In the genomic region with DNA sequence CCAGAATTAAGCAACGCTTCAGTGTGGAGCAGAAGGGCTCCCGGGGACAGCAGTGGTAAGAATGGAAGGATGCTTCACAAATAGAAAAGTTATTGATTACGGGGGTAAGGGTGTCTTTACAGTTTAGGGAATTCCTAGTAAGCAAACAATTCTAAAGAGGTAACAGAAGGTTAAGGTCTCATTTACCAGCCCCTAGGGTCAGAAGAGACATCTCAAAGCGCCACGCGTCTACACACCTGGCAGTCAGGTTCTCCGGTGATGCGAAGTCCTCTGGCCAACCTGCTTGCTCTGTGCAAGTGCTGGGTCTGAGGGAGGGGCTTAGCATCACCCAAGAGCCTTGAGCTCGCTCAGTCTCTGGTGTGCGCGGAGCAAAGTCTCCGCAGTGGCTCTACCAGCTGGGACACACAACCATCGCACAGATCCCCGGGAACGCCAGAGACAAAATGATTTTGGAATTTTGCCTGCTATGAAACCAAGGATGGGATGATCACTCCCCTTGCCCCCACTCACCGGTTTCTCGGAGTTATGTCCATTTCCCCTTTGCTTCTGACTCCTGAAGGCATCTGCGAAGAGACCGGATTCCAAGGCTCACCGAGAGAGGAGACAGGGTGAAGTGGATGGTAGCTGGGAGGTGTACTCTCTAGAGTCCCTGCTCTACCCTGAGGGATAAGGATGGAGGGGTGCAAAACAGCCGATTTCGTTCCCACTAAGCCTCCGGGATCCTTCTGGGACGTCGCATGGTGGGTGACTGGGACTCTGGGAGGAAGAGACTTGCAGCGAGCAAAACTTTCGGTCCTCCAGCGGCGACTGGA, we compare ENCODE assay signal across 8 mouse cellular contexts. TPM values are rescaled to one million over a fixed set of nuclear protein-coding genes. Genes with fewer than 3 reads are reported as not detected.
DNase-seq lines count a peak whose midpoint lies in the region; ATAC-seq and TF ChIP-seq lines count a peak whose summit lies in the region.

No protein-coding gene starts in this region.

- WGBS in heart, adult 2 months = 10% methylated on average over 29 of the region's 29 CpGs
- 6% methylated on average over 29 of the region's 29 CpGs for WGBS in embryonic facial prominence, embryonic 10.5 days
- WGBS in hindbrain, embryonic 14.5 days = 5% methylated on average over 29 of the region's 29 CpGs

- no peaks in the 10 kb centered on the region for H3K9me3 ChIP-seq in embryonic facial prominence, embryonic 10.5 days
- H3K9me3 ChIP-seq in hindbrain, embryonic 14.5 days (ENCODE audit: control insufficient read depth, low read length) = no peaks in the 10 kb centered on the region

- TF ChIP-seq POLR2A in heart, adult 2 months (IDR thresholded peaks at IDR 0.05; ENCODE audit: insufficient read depth, low read depth, low read length) = no peak

- H3K79me2 ChIP-seq in heart, adult 2 months (replicated peaks; ENCODE audit: control insufficient read depth, insufficient read depth, low read length) = no peaks in the 10 kb centered on the region

- H3K9ac ChIP-seq in heart, adult 2 months (ENCODE audit: low read depth, low read length) = peak overlapping the region; percentile 75
- H3K9ac ChIP-seq in hindbrain, embryonic 14.5 days = peak overlapping the region; percentile 68

- no peak for DNase-seq in heart, adult 2 months
- DNase-seq in heart, postnatal 10 days = no peak
- peak; percentile 80 for DNase-seq in CD4-positive, CD25-positive, alpha-beta regulatory T cell, adult 2 months (ENCODE audit: low read depth, low spot score)
- peak; percentile 59 for DNase-seq in embryonic facial prominence, embryonic 10.5 days (ENCODE audit: low spot score)
- peak; percentile 39 for DNase-seq in hindbrain, embryonic 14.5 days (ENCODE audit: low spot score)
- peak; percentile 38 for DNase-seq in thymus, postnatal 14 days
- DNase-seq in cerebellum, postnatal 10 days = no peak

- peak overlapping the region; percentile 93 for H3K4me2 ChIP-seq in hindbrain, embryonic 14.5 days (replicated peaks)

- TF ChIP-seq EP300 in heart, adult 2 months (IDR thresholded peaks at IDR 0.05; ENCODE audit: insufficient read depth, low read depth, low read length) = no peak

- peak overlapping the region; percentile 74 for H3K4me3 ChIP-seq in heart, adult 2 months
- peak overlapping the region; percentile 75 for H3K4me3 ChIP-seq in embryonic facial prominence, embryonic 10.5 days
- H3K4me3 ChIP-seq in hindbrain, embryonic 14.5 days (replicated peaks; ENCODE audit: low read length) = peak overlapping the region; percentile 69

- intact Hi-C loops in heart, adult 2 months (cut with DNase I) = loop anchor here (2.0 to 5.0 kb wide), 4 partner anchors 36 to 190 kb away; no protein-coding TSS in a partner anchor
- intact Hi-C loops in heart, postnatal 10 days (cut with DNase I) = loop anchor here (2.0 to 5.0 kb wide), 4 partner anchors 34 to 185 kb away; no protein-coding TSS in a partner anchor

- ATAC-seq in hindbrain, embryonic 14.5 days (ENCODE audit: low FRiP score) = peak; percentile 56
- ATAC-seq in megakaryocyte-erythroid progenitor cell, adult 5-6 weeks (replicated peaks; ENCODE audit: low FRiP score, low TSS enrichment, poor library complexity, severe bottlenecking) = 0 out of 2 replicates have a peak, but pooled peaks have one; percentile 2

- no peak for TF ChIP-seq CTCF in heart, adult 2 months (IDR thresholded peaks at IDR 0.05)

- H3K27me3 ChIP-seq in heart, adult 2 months (ENCODE audit: control insufficient read depth, insufficient read depth, low read length) = no peaks in the 10 kb centered on the region
- H3K27me3 ChIP-seq in embryonic facial prominence, embryonic 10.5 days (replicated peaks; ENCODE audit: low read depth, poor library complexity, severe bottlenecking) = peaks cover 28% of the 10 kb centered on the region
- no peaks in the 10 kb centered on the region; the same call in 1 of the 2 replicates for H3K27me3 ChIP-seq in hindbrain, embryonic 14.5 days (ENCODE audit: control insufficient read depth, insufficient read depth, low read length)

- H3K36me3 ChIP-seq in heart, adult 2 months (ENCODE audit: control insufficient read depth, insufficient read depth, low read length) = no peaks in the 10 kb centered on the region
- 0 out of 2 replicates have a peak, but pooled peaks cover 6% of the 10 kb centered on the region for H3K36me3 ChIP-seq in embryonic facial prominence, embryonic 10.5 days (replicated peaks)
- H3K36me3 ChIP-seq in hindbrain, embryonic 14.5 days (replicated peaks; ENCODE audit: control insufficient read depth, insufficient read depth) = no peaks in the 10 kb centered on the region

- peaks cover 1% of the 10 kb centered on the region; the same call in 1 of the 2 replicates for H3K4me1 ChIP-seq in heart, adult 2 months (ENCODE audit: control insufficient read depth, insufficient read depth, low read length)
- H3K4me1 ChIP-seq in embryonic facial prominence, embryonic 10.5 days = peaks cover 23% of the 10 kb centered on the region
- H3K4me1 ChIP-seq in hindbrain, embryonic 14.5 days (replicated peaks; ENCODE audit: control insufficient read depth, insufficient read depth, low read length) = peaks cover 22% of the 10 kb centered on the region

- H3K27ac ChIP-seq in heart, adult 2 months = peak overlapping the region; percentile 42; the same call in 1 of the 2 replicates
- peak overlapping the region; percentile 88 for H3K27ac ChIP-seq in embryonic facial prominence, embryonic 10.5 days (replicated peaks)
- H3K27ac ChIP-seq in hindbrain, embryonic 14.5 days = no peak overlapping the region; the same call in 1 of the 2 replicates

RNA-seq across cellular contexts. Expression of a gene that starts 0.7 kb away (rescaled TPM):
- total RNA-seq in heart, adult 2 months (2021) = 10 to 100 TPM; 18.8 to 19.0 TPM
- 21.6 and 23.6 TPM in 2 replicates for polyA plus RNA-seq in heart, adult 2 months (2012; rRNA removed)
- total RNA-seq in heart, postnatal 10 days (2021) = 10 to 100 TPM; 16.6 to 18.6 TPM
- polyA plus RNA-seq in embryonic facial prominence, embryonic 10.5 days (2016; fragmentation: Nextera tagmentation; extraction: Ambion mirVana) = 13.6 and 14.6 TPM in 2 replicates
- 25.7 and 27.5 TPM in 2 replicates for polyA plus RNA-seq in hindbrain, embryonic 14.5 days (2014; fragmentation: Nextera tagmentation; extraction: Ambion mirVana)
- 116 and 120 TPM in 2 replicates for total RNA-seq in megakaryocyte-erythroid progenitor cell, adult 5-6 weeks (2014; fragmentation: Nextera tagmentation)
- 29.5 and 49.3 TPM in 2 replicates for total RNA-seq in megakaryocyte-erythroid progenitor cell, adult 5-6 weeks (2017)

RNA-seq across cellular contexts. Expression of a gene that starts 54.2 kb away (rescaled TPM):
- total RNA-seq in heart, adult 2 months (2021) = under 1 TPM; 0.34 to 0.39 TPM
- 0.76 and 1.8 TPM in 2 replicates for polyA plus RNA-seq in heart, adult 2 months (2012; rRNA removed)
- total RNA-seq in heart, postnatal 10 days (2021) = under 1 TPM in 1 of 2 experiments, not detected in 1; 0.77 TPM
- not detected in 2 replicates for polyA plus RNA-seq in embryonic facial prominence, embryonic 10.5 days (2016; fragmentation: Nextera tagmentation; extraction: Ambion mirVana)
- 0.32 and 0.61 TPM in 2 replicates for polyA plus RNA-seq in hindbrain, embryonic 14.5 days (2014; fragmentation: Nextera tagmentation; extraction: Ambion mirVana)
- not detected in 2 replicates for total RNA-seq in megakaryocyte-erythroid progenitor cell, adult 5-6 weeks (2014; fragmentation: Nextera tagmentation)
- not detected in 2 replicates for total RNA-seq in megakaryocyte-erythroid progenitor cell, adult 5-6 weeks (2017)

Comparison
In these comparisons a context has a peak if more than half of its experiments do, and no peak if none do; other contexts are left out.
1. DNase-seq: peak in CD4-positive, CD25-positive, alpha-beta regulatory T cell, adult 2 months (single experiment), embryonic facial prominence, embryonic 10.5 days (single experiment), hindbrain, embryonic 14.5 days (single experiment) and thymus, postnatal 14 days (single experiment); none in heart, adult 2 months (0 of 2), heart, postnatal 10 days (0 of 2) and cerebellum, postnatal 10 days (0 of 2).
2. Peak in every context shown above with its lines, with median percentiles within 50 percentile points of each other: H3K4me3 ChIP-seq.